Mouse (Mus musculus): Measurements from ENCODE around the gene Ddx39. TPM values are rescaled to one million over a fixed set of nuclear protein-coding genes. Genes with fewer than 3 reads are reported as not detected.

Ddx39 gene
- polyA plus RNA-seq, 2 experiments = 110 to 191 TPM

DNA sequence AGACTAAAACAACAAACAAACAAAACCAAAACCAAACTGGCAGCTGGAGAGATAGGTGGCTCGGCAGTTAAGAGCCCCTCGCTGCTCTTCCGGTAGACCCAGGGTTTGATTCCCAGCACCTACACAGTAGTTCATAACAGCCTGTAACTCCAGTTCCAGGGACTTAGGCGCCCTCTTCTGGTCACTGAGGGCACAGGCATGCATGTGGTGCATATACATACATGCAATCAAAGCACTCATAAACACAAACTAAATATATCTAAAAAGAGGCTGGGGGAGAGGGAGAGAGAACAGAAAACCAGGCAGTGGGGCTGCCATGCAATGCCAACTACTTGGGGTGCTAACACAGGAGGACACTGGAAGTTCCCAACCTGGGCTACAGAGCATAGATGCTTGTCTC is 22.4 kb downstream of the Ddx39 start:
- Histone ChIP-seq H3K36me3 (replicated peaks; ENCODE audit: control insufficient read depth, insufficient read depth, low read depth) (no peaks in the 10 kb centered on the region), H3K4me2 (ENCODE audit: low read depth) (no peak overlapping the region), H3K4me3 (ENCODE audit: insufficient read depth in 1 of 2, low read depth in 2 of 2, low read length in 2 of 2) (no peak overlapping the region), H3K4me1 (replicated peaks; ENCODE audit: control insufficient read depth in 2 of 2, insufficient read depth in 2 of 2, low read length in 1 of 2) (peaks cover 9 to 21% of the 10 kb centered on the region in 2 experiments; a peak in 3 of 4 replicates), H3K9me3 (ENCODE audit: control insufficient read depth, low read length) (peaks cover 2% of the 10 kb centered on the region; the same call in 1 of the 2 replicates), H3K9ac (replicated peaks) (no peak overlapping the region), H3K27ac (no peak overlapping the region), H3K27me3 (ENCODE audit: control insufficient read depth, insufficient read depth, low read length) (no peaks in the 10 kb centered on the region)
- 74% methylated on average over 4 of the region's 4 CpGs for WGBS (ENCODE audit: insufficient replicate concordance)
- DNase-seq (ENCODE audit: low read depth in 3 of 3, low spot score in 3 of 3) = no peak
- TF ChIP-seq EP300 (IDR thresholded peaks at IDR 0.05; ENCODE audit: low read depth) (no peak), CTCF (IDR thresholded peaks at IDR 0.05; ENCODE audit: low read depth) (peak; percentile 45)
- ATAC-seq (ENCODE audit: insufficient read depth) = no peak

GRCm38 (mm10) chr8:83737852-83738562 is 23.0 kb downstream of the Ddx39 start:
- Histone ChIP-seq H3K27me3 (ENCODE audit: control insufficient read depth, insufficient read depth, low read length) (no peaks in the 10 kb centered on the region), H3K4me3 (ENCODE audit: insufficient read depth in 1 of 2, low read depth in 2 of 2, low read length in 2 of 2) (no peak overlapping the region), H3K4me1 (replicated peaks; ENCODE audit: control insufficient read depth in 2 of 2, insufficient read depth in 2 of 2, low read length in 1 of 2) (peaks cover 12 to 27% of the 10 kb centered on the region in 2 experiments; a peak in 3 of 4 replicates), H3K27ac (no peak overlapping the region), H3K9ac (replicated peaks) (no peak overlapping the region), H3K4me2 (ENCODE audit: low read depth) (peak overlapping the region; percentile 13; the same call in 1 of the 2 replicates), H3K9me3 (ENCODE audit: control insufficient read depth, low read length) (peaks cover 2% of the 10 kb centered on the region; the same call in 1 of the 2 replicates), H3K36me3 (replicated peaks; ENCODE audit: control insufficient read depth, insufficient read depth, low read depth) (no peaks in the 10 kb centered on the region)
- no peak for TF ChIP-seq EP300 (IDR thresholded peaks at IDR 0.05; ENCODE audit: low read depth)
- no peak for TF ChIP-seq CTCF (IDR thresholded peaks at IDR 0.05; ENCODE audit: low read depth)
- 42% methylated on average over 4 of the region's 4 CpGs for WGBS (ENCODE audit: insufficient replicate concordance)
- ATAC-seq (ENCODE audit: insufficient read depth) = no peak
- no peak for DNase-seq (ENCODE audit: low read depth in 3 of 3, low spot score in 3 of 3)

- no peaks in the 10 kb centered on the region for H3K36me3 ChIP-seq (replicated peaks; ENCODE audit: control insufficient read depth, insufficient read depth, low read depth)
- TF ChIP-seq EP300 (IDR thresholded peaks at IDR 0.05; ENCODE audit: low read depth) = no peak
- no peak for DNase-seq (ENCODE audit: low read depth in 3 of 3, low spot score in 3 of 3)
- H3K9me3 ChIP-seq (ENCODE audit: control insufficient read depth, low read length) = peaks cover 2% of the 10 kb centered on the region; the same call in 1 of the 2 replicates
- no peaks in the 10 kb centered on the region for H3K27me3 ChIP-seq (ENCODE audit: control insufficient read depth, insufficient read depth, low read length)
- no peak overlapping the region; the same call in 1 of the 2 replicates for H3K27ac ChIP-seq
- H3K4me1 ChIP-seq (replicated peaks; ENCODE audit: control insufficient read depth in 2 of 2, insufficient read depth in 2 of 2, low read length in 1 of 2) = peaks cover 13 to 28% of the 10 kb centered on the region in 2 experiments; a peak in 3 of 4 replicates
- 74% methylated on average over 10 of the region's 10 CpGs for WGBS (ENCODE audit: insufficient replicate concordance)
- H3K9ac ChIP-seq (replicated peaks) = no peak overlapping the region
- peak overlapping the region in 1 of 2 experiments; percentile 4; a peak in 1 of 4 replicates for H3K4me3 ChIP-seq (ENCODE audit: insufficient read depth in 1 of 2, low read depth in 2 of 2, low read length in 2 of 2)
- peak overlapping the region; percentile 71 for H3K4me2 ChIP-seq (ENCODE audit: low read depth)
- ATAC-seq (ENCODE audit: insufficient read depth) = no peak
Measured at GRCm38 (mm10) chr8:83738949-83739710, 24.2 kb downstream of the Ddx39 start.

GRCm38 (mm10) chr8:83739711-83740468 is 24.9 kb downstream of the Ddx39 start:
- DNase-seq (ENCODE audit: low read depth in 3 of 3, low spot score in 3 of 3) (no peak), ATAC-seq (ENCODE audit: insufficient read depth) (no peak)
- no peak for TF ChIP-seq CTCF (IDR thresholded peaks at IDR 0.05; ENCODE audit: low read depth)
- Histone ChIP-seq H3K4me1 (replicated peaks; ENCODE audit: control insufficient read depth in 2 of 2, insufficient read depth in 2 of 2, low read length in 1 of 2) (peaks cover 13 to 28% of the 10 kb centered on the region in 2 experiments; a peak in 3 of 4 replicates), H3K9ac (replicated peaks) (no peak overlapping the region; the same call in 1 of the 2 replicates), H3K27me3 (ENCODE audit: control insufficient read depth, insufficient read depth, low read length) (no peaks in the 10 kb centered on the region), H3K4me2 (ENCODE audit: low read depth) (peak overlapping the region; percentile 71), H3K36me3 (replicated peaks; ENCODE audit: control insufficient read depth, insufficient read depth, low read depth) (no peaks in the 10 kb centered on the region), H3K27ac (no peak overlapping the region; the same call in none of the 2 replicates), H3K9me3 (ENCODE audit: control insufficient read depth, low read length) (peaks cover 2% of the 10 kb centered on the region; the same call in 1 of the 2 replicates), H3K4me3 (ENCODE audit: insufficient read depth in 1 of 2, low read depth in 2 of 2, low read length in 2 of 2) (peak overlapping the region; percentile 33 to 59; a peak in 3 of 4 replicates)
- WGBS (ENCODE audit: insufficient replicate concordance) = 15% methylated on average over 8 of the region's 8 CpGs

Measured in liver, embryonic 14.5 days (tissue).